Mouse (Mus musculus): ENCODE measurements at regions not wholly inside any gene's neighbourhood (a gene's known extent, or its start where the extent isn't known, plus 50 kb on each side); places are given as distances from the start of the nearest gene placed in this dataset. TPM values are rescaled to one million over a fixed set of nuclear protein-coding genes. Genes with fewer than 3 reads are reported as not detected.

Small RNA genes lying in the stretch of these regions (microRNA-seq; reads per million reads assigned to microRNA genes)
- gene Gm47294: not detected
